Mouse (Mus musculus) liver, embryonic 11.5 days (tissue): ENCODE measurements around the gene Gm3173. TPM values are rescaled to one million over a fixed set of nuclear protein-coding genes. Genes with fewer than 3 reads are reported as not detected.
A peak's percentile ranks its signal among the peaks of the same experiment; 100 is the strongest.
"Not testable (repeated sequence)": the region's sequence is repeated elsewhere in the genome, so short reads cannot be mapped to it uniquely, and the experiment has no call there.

Experiments
- ATAC-seq: fragments of 200-750 bp; cut with Nextera tagmentation; replicated peaks from 2 replicates; pipeline ENCODE4 v1.8.0; 2017; ENCODE audit warnings: moderate number of reproducible peaks, mild to moderate bottlenecking, moderate TSS enrichment, moderate library complexity; ENCODE audit not compliant: low FRiP score
- DNase-seq: peaks from one replicate; pipeline ENCODE4 v3.0.0-alpha.2; 2017; ENCODE audit warnings: low spot score
- H3K27ac ChIP-seq: fragments of 300-500 bp; sonication (generic); 2 replicates; pipeline ENCODE4 v1.5.1; 2014; ENCODE audit warnings: mild to moderate bottlenecking, low read depth, low read length, control low read depth
- H3K27me3 ChIP-seq: fragments of 300-500 bp; sonication (generic); replicated peaks from 2 replicates; pipeline ENCODE4 v1.6.1; 2014; ENCODE audit warnings: low read length, mixed read lengths; ENCODE audit not compliant: control insufficient read depth, insufficient read depth
- H3K36me3 ChIP-seq: fragments of 300-500 bp; sonication (generic); 2 replicates; pipeline ENCODE4 v1.6.1; 2014; ENCODE audit warnings: mild to moderate bottlenecking, low read length, moderate library complexity, mixed read lengths; ENCODE audit not compliant: control insufficient read depth, insufficient read depth
- H3K4me1 ChIP-seq: fragments of 300-500 bp; sonication (generic); replicated peaks from 2 replicates; pipeline ENCODE4 v1.6.1; 2014; ENCODE audit warnings: low read length, mixed read lengths; ENCODE audit not compliant: control insufficient read depth, insufficient read depth
- H3K4me2 ChIP-seq: fragments of 300-500 bp; sonication (generic); 2 replicates; pipeline ENCODE4 v1.6.1; 2014; ENCODE audit warnings: mild to moderate bottlenecking, control low read depth, moderate library complexity
- H3K4me3 ChIP-seq: fragments of 300-500 bp; sonication (generic); 2 replicates; pipeline ENCODE4 v1.5.1; 2014; ENCODE audit warnings: low read depth, low read length, control low read depth
- H3K9ac ChIP-seq: fragments of 300-500 bp; sonication (generic); 2 replicates; pipeline ENCODE4 v1.6.1; 2014; ENCODE audit warnings: low read depth, low read length, control low read depth
- H3K9me3 ChIP-seq: fragments of 300-500 bp; sonication (generic); 2 replicates; pipeline ENCODE4 v1.6.1; 2016; ENCODE audit warnings: low read length, inconsistent platforms, mixed read lengths; ENCODE audit not compliant: control insufficient read depth
- WGBS: fragments of 180-500 bp; shearing (Covaris S2); extraction: QIAGEN DNeasy Blood & Tissue Kit; methylation state at CpG from one replicate; pipeline ENCODE4 v1.1.7; 2014; 5-methylcytosine and 5-hydroxymethylcytosine counted together
- polyA plus RNA-seq: library from polyadenylated mRNA; unstranded; fragments of >200 nt; fragmentation: Nextera tagmentation; extraction: Ambion mirVana; gene quantifications from 2 replicates; pipeline ENCODE4 v1.2.1, GENCODE M21; 2014

Gm3173 gene
- polyA plus RNA-seq, 1 experiment from 2014 or later, result not detected

- WGBS, result under 1% methylated on average over 20 of the region's 59 CpGs
- ATAC-seq, H3K4me1 ChIP-seq, H3K27ac ChIP-seq, H3K9ac ChIP-seq, H3K27me3 ChIP-seq, H3K9me3 ChIP-seq, H3K36me3 ChIP-seq: not testable (repeated sequence)
- H3K4me2 ChIP-seq, result peak within 1 kb of the TSS; percentile 35
- peak; percentile 29 for DNase-seq
- peak within 1 kb of the TSS; percentile 5; the same call in 1 of the 2 replicates for H3K4me3 ChIP-seq
These were observed 15.6 kb upstream of the Gm3173 start, which contains the start of gene Gm3164 for GRCm38 (mm10) chr14:4414965-4415835. Gene Gm3164 (plus strand): TSS chr14:4415448.

- ATAC-seq, H3K27ac ChIP-seq, H3K4me2 ChIP-seq, H3K4me3 ChIP-seq, H3K9me3 ChIP-seq, H3K27me3 ChIP-seq, H3K36me3 ChIP-seq, DNase-seq, H3K4me1 ChIP-seq, H3K9ac ChIP-seq: not testable (repeated sequence)
- WGBS, result no CpG with 5 or more reads among the region's 2 CpGs
These were observed 50.7 kb downstream of the Gm3173 start, which contains the start of gene Gm3182 for GRCm38 (mm10) chr14:4481445-4481844. Gene Gm3182 (plus strand): TSS chr14:4481745.

GRCm38 (mm10) chr14:4499425-4499824 is 68.6 kb downstream of the Gm3173 start:
- H3K9me3 ChIP-seq, H3K27ac ChIP-seq, ATAC-seq, H3K27me3 ChIP-seq, H3K36me3 ChIP-seq, H3K4me1 ChIP-seq, H3K9ac ChIP-seq, H3K4me3 ChIP-seq: not testable (repeated sequence)
- peak; percentile 12 for DNase-seq
- 0 out of 2 replicates have a peak overlapping the region, but pooled peaks have one; percentile 26 for H3K4me2 ChIP-seq
- WGBS, result 7% methylated on average over 17 of the region's 25 CpGs

- H3K4me1 ChIP-seq, H3K27me3 ChIP-seq, H3K9ac ChIP-seq, H3K36me3 ChIP-seq, ATAC-seq, H3K27ac ChIP-seq, DNase-seq, H3K4me3 ChIP-seq, H3K4me2 ChIP-seq, H3K9me3 ChIP-seq: not testable (repeated sequence)
- WGBS, result no CpG with 5 or more reads among the region's 2 CpGs
These were observed 124.3 kb downstream of the Gm3173 start, which contains the start of gene Gm3047 for GRCm38 (mm10) chr14:4555105-4555504. Gene Gm3047 (plus strand): TSS chr14:4555405.

Other genes with a start within 250 kb of the Gm3173 start
- not detected in 2 replicates for gene Gm2974, start 248.4 kb upstream of the Gm3173 start, polyA plus RNA-seq
- not detected in 2 replicates for gene Gm3138, start 181.4 kb upstream of the Gm3173 start, polyA plus RNA-seq
- gene Gm3149, start 113.7 kb upstream of the Gm3173 start, polyA plus RNA-seq, result not detected in 2 replicates
- gene 2610042L04Rik, start 96.2 kb upstream of the Gm3173 start, polyA plus RNA-seq, result not detected in 2 replicates
- not detected in 2 replicates for gene Gm3159, start 33.5 kb upstream of the Gm3173 start, polyA plus RNA-seq
- not detected in 2 replicates for gene Gm3164, start 15.5 kb upstream of the Gm3173 start, polyA plus RNA-seq
- not detected in 2 replicates for gene Gm3182, start 50.8 kb downstream of the Gm3173 start, polyA plus RNA-seq
- gene Gm3047, start 124.4 kb downstream of the Gm3173 start, polyA plus RNA-seq, result not detected in 2 replicates
- gene Gm8159, start 201.4 kb downstream of the Gm3173 start, polyA plus RNA-seq, result not detected in 2 replicates
- not detected in 2 replicates for gene Gm3239, start 233.2 kb downstream of the Gm3173 start, polyA plus RNA-seq